Mouse (Mus musculus): Measurements from ENCODE around the gene Rnf181. TPM values are rescaled to one million over a fixed set of nuclear protein-coding genes. Genes with fewer than 3 reads are reported as not detected.

Gene Rnf181
- polyA plus RNA-seq, 1 experiment from 2014 or later, result 149 TPM

DNA sequence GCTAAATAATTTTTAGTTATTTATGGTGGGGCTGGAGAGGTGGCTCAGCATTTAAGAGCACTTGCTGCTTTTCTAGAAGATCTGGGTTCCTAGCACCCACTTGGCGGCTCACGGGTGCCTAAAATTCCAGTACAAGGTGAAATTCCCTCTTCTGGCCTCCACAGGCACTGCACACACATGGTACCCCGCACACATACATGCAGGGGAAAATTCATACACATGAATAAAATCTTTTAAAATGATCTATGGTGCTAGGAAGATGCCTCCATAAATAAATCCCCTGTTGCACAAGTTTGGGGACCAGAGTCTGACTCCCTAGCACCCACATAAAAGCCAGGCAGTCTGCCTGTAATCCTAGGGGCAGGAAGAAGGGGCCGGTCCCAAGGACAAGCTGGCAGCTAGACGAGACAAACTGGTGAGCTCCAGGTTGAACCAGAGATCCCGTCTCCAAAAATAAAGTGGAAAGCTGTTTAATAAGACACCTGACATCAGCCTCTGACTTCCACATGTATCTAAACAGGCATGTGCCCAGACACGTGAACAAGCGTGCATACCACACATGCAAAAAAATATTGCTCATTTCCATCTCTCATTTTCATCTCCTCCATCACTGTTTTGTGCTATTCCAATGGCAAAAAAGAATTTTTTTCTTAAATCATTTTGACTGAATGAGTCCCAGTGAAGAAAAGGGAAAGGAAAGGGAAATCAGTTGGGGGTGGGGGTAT is 11.9 kb upstream of the Rnf181 start:
- peak overlapping the region; percentile 70 for H3K4me3 ChIP-seq (ENCODE audit: low read length)
- H3K9me3 ChIP-seq (ENCODE audit: control insufficient read depth, low read length), result no peaks in the 10 kb centered on the region
- no peaks in the 10 kb centered on the region for H3K27me3 ChIP-seq (ENCODE audit: control insufficient read depth, insufficient read depth, low read depth, low read length)
- peaks cover 13% of the 10 kb centered on the region for H3K4me1 ChIP-seq (replicated peaks; ENCODE audit: control insufficient read depth, insufficient read depth, low read length)
- H3K36me3 ChIP-seq (ENCODE audit: control insufficient read depth, insufficient read depth, low read length), result no peaks in the 10 kb centered on the region
- WGBS, result 88% methylated on average over 8 of the region's 8 CpGs
- H3K4me2 ChIP-seq (ENCODE audit: low read depth, low read length), result peak overlapping the region; percentile 70
- no peak overlapping the region; the same call in 1 of the 2 replicates for H3K27ac ChIP-seq (ENCODE audit: low read length)
- no peak for ATAC-seq (ENCODE audit: low read depth)
- H3K9ac ChIP-seq (ENCODE audit: low read length), result no peak overlapping the region; the same call in 1 of the 2 replicates

DNA sequence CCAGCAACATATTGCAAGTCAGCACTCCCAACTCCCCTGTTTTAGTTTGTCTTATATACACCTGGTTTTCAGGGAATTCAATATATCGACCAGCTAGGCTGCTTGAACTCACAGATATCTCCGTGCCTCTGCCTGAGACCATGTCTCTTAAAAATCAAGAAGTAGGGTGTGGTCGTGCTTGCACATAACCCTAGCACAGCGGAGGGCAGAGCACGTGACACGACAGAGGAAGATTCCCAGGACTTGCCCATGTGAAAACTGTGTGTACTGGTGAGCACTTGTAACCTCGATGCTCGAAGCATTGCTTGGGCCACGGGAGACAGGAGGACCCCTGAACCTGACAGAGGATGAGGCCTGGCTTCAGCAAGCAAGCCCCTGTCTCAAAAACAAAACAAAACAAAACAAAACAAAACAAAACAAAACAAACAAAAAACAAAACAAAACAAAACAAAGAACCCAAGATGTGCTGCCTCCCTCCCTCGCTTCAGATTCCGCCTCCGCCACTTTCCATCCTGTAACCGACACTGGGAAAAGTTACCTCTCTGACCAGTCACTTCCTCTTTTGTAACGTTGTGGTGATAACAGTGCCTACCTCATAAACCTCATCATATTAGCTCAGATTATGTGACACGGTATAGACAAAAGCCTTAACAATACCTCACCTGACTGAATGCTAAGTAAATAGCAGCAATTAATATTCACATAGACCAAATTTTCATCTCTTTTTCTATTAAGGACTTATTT is 8.2 kb upstream of the Rnf181 start:
- Histone ChIP-seq H3K27ac (ENCODE audit: low read length) (peak overlapping the region; percentile 38; the same call in 1 of the 2 replicates), H3K4me3 (ENCODE audit: low read length) (no peak overlapping the region), H3K9me3 (ENCODE audit: control insufficient read depth, low read length) (no peaks in the 10 kb centered on the region), H3K36me3 (ENCODE audit: control insufficient read depth, insufficient read depth, low read length) (no peaks in the 10 kb centered on the region), H3K4me1 (replicated peaks; ENCODE audit: control insufficient read depth, insufficient read depth, low read length) (peaks cover 34% of the 10 kb centered on the region), H3K4me2 (ENCODE audit: low read depth, low read length) (no peak overlapping the region), H3K9ac (ENCODE audit: low read length) (no peak overlapping the region), H3K27me3 (ENCODE audit: control insufficient read depth, insufficient read depth, low read depth, low read length) (no peaks in the 10 kb centered on the region)
- ATAC-seq (ENCODE audit: low read depth), result no peak
- WGBS, result 67% methylated on average over 15 of the region's 15 CpGs

DNA sequence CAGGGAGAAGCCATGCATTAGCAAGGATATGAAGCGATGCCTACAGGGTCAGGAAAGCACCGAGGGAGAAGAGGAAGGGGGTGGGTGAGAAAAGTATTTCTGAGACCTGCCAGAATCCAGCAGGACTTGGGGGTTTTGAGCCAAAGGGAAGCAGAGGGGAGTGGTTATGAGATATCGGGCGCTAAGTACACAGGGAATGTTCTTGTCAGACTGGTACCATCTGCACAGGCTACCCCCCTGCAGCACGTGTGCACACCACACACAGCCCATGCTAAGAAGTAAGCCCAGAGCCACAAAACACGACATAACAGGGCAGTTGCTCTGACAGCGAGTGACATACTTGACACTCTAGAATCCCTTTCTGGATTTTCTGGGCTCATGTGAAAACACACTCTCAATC is 7.5 kb upstream of the Rnf181 start:
- Histone ChIP-seq H3K4me2 (ENCODE audit: low read depth, low read length) (no peak overlapping the region; the same call in 1 of the 2 replicates), H3K9me3 (ENCODE audit: control insufficient read depth, low read length) (no peaks in the 10 kb centered on the region), H3K4me1 (replicated peaks; ENCODE audit: control insufficient read depth, insufficient read depth, low read length) (peaks cover 33% of the 10 kb centered on the region), H3K36me3 (ENCODE audit: control insufficient read depth, insufficient read depth, low read length) (no peaks in the 10 kb centered on the region), H3K9ac (ENCODE audit: low read length) (no peak overlapping the region), H3K4me3 (ENCODE audit: low read length) (no peak overlapping the region), H3K27me3 (ENCODE audit: control insufficient read depth, insufficient read depth, low read depth, low read length) (no peaks in the 10 kb centered on the region), H3K27ac (ENCODE audit: low read length) (peak overlapping the region; percentile 78)
- 35% methylated on average over 7 of the region's 7 CpGs for WGBS
- peak; percentile 50; the same call in 1 of the 2 replicates for ATAC-seq (ENCODE audit: low read depth)

GRCm38 (mm10) chr6:72373184-72373583 is 6.4 kb upstream of the Rnf181 start:
- Histone ChIP-seq H3K9ac (ENCODE audit: low read length) (no peak overlapping the region; the same call in 1 of the 2 replicates), H3K4me2 (ENCODE audit: low read depth, low read length) (no peak overlapping the region), H3K27ac (ENCODE audit: low read length) (peak overlapping the region; percentile 78), H3K36me3 (ENCODE audit: control insufficient read depth, insufficient read depth, low read length) (no peaks in the 10 kb centered on the region), H3K27me3 (ENCODE audit: control insufficient read depth, insufficient read depth, low read depth, low read length) (no peaks in the 10 kb centered on the region), H3K9me3 (ENCODE audit: control insufficient read depth, low read length) (no peaks in the 10 kb centered on the region), H3K4me3 (ENCODE audit: low read length) (no peak overlapping the region), H3K4me1 (replicated peaks; ENCODE audit: control insufficient read depth, insufficient read depth, low read length) (peaks cover 33% of the 10 kb centered on the region)
- peak; percentile 53 for ATAC-seq (ENCODE audit: low read depth)
- 56% methylated on average over 4 of the region's 4 CpGs for whole genome bisulfite sequencing

DNA sequence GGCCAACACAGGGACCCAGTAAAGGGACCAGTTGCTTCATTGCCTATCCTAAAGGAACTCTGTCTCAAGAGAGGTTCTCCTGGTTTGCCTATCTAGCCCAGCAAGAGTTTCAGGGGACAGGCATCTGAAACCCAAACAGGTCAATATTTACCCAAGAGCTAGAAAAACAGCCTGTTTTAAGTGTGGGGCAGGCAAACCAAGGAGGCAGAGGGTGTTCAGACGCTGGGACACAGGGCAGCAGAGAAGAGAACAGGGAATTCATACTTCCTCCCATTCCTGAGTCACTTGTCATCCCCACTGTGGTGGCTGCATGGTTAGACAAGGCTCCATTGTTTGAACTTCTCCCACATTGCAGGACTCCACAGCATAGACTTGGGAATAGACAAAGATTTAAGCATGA is 4.8 kb upstream of the Rnf181 start:
- Histone ChIP-seq H3K27ac (ENCODE audit: low read length) (peak overlapping the region; percentile 81), H3K4me3 (ENCODE audit: low read length) (no peak overlapping the region), H3K4me2 (ENCODE audit: low read depth, low read length) (no peak overlapping the region), H3K4me1 (replicated peaks; ENCODE audit: control insufficient read depth, insufficient read depth, low read length) (peaks cover 33% of the 10 kb centered on the region), H3K9me3 (ENCODE audit: control insufficient read depth, low read length) (no peaks in the 10 kb centered on the region), H3K27me3 (ENCODE audit: control insufficient read depth, insufficient read depth, low read depth, low read length) (no peaks in the 10 kb centered on the region), H3K9ac (ENCODE audit: low read length) (peak overlapping the region; percentile 8; the same call in 1 of the 2 replicates), H3K36me3 (ENCODE audit: control insufficient read depth, insufficient read depth, low read length) (no peaks in the 10 kb centered on the region)
- 14% methylated on average over 1 of the region's 1 CpGs for WGBS
- no peak for ATAC-seq (ENCODE audit: low read depth)

- Histone ChIP-seq H3K9ac (ENCODE audit: low read length) (peak overlapping the region; percentile 17; the same call in 1 of the 2 replicates), H3K36me3 (ENCODE audit: control insufficient read depth, insufficient read depth, low read length) (no peaks in the 10 kb centered on the region), H3K9me3 (ENCODE audit: control insufficient read depth, low read length) (no peaks in the 10 kb centered on the region), H3K4me1 (replicated peaks; ENCODE audit: control insufficient read depth, insufficient read depth, low read length) (peaks cover 33% of the 10 kb centered on the region), H3K27me3 (ENCODE audit: control insufficient read depth, insufficient read depth, low read depth, low read length) (no peaks in the 10 kb centered on the region), H3K4me2 (ENCODE audit: low read depth, low read length) (no peak overlapping the region), H3K4me3 (ENCODE audit: low read length) (no peak overlapping the region), H3K27ac (ENCODE audit: low read length) (peak overlapping the region; percentile 81)
- 22% methylated on average over 5 of the region's 5 CpGs for WGBS
- peak; percentile 57 for ATAC-seq (ENCODE audit: low read depth)
Observed at GRCm38 (mm10) chr6:72371147-72371546, 4.4 kb upstream of the Rnf181 start.

GRCm38 (mm10) chr6:72370091-72370490 is 3.3 kb upstream of the Rnf181 start:
- no peak for ATAC-seq (ENCODE audit: low read depth)
- peak overlapping the region; percentile 81; the same call in 1 of the 2 replicates for H3K27ac ChIP-seq (ENCODE audit: low read length)
- H3K9ac ChIP-seq (ENCODE audit: low read length), result no peak overlapping the region
- 67% methylated on average over 12 of the region's 12 CpGs for WGBS
- H3K4me3 ChIP-seq (ENCODE audit: low read length), result no peak overlapping the region
- no peaks in the 10 kb centered on the region for H3K27me3 ChIP-seq (ENCODE audit: control insufficient read depth, insufficient read depth, low read depth, low read length)
- no peaks in the 10 kb centered on the region for H3K9me3 ChIP-seq (ENCODE audit: control insufficient read depth, low read length)
- H3K4me2 ChIP-seq (ENCODE audit: low read depth, low read length), result no peak overlapping the region
- H3K4me1 ChIP-seq (replicated peaks; ENCODE audit: control insufficient read depth, insufficient read depth, low read length), result peaks cover 33% of the 10 kb centered on the region
- H3K36me3 ChIP-seq (ENCODE audit: control insufficient read depth, insufficient read depth, low read length), result no peaks in the 10 kb centered on the region

DNA sequence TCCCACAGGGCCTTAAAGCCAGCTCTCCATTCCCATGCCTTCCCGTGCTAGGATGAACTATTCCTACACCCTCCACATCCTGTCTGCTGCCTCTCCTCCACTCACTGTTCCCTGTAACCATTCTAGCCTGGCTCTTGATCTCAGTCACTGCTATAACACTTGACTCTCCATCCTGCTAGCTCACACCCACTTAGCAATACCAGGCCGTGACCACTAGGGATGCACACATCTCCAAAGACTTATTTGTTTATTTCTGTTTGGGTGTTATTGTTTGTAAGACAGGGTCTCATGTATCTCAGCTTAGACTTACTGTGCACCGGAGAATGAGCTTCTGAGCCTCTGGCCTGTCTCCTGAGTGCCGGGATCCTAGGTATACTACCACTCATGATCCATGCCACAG is 2.8 kb upstream of the Rnf181 start:
- Histone ChIP-seq H3K36me3 (ENCODE audit: control insufficient read depth, insufficient read depth, low read length) (no peaks in the 10 kb centered on the region), H3K4me2 (ENCODE audit: low read depth, low read length) (no peak overlapping the region), H3K27me3 (ENCODE audit: control insufficient read depth, insufficient read depth, low read depth, low read length) (no peaks in the 10 kb centered on the region), H3K9ac (ENCODE audit: low read length) (no peak overlapping the region), H3K4me1 (replicated peaks; ENCODE audit: control insufficient read depth, insufficient read depth, low read length) (peaks cover 28% of the 10 kb centered on the region), H3K4me3 (ENCODE audit: low read length) (no peak overlapping the region), H3K27ac (ENCODE audit: low read length) (no peak overlapping the region), H3K9me3 (ENCODE audit: control insufficient read depth, low read length) (no peaks in the 10 kb centered on the region)
- no peak for ATAC-seq (ENCODE audit: low read depth)
- WGBS, result 79% methylated on average over 4 of the region's 4 CpGs

DNA sequence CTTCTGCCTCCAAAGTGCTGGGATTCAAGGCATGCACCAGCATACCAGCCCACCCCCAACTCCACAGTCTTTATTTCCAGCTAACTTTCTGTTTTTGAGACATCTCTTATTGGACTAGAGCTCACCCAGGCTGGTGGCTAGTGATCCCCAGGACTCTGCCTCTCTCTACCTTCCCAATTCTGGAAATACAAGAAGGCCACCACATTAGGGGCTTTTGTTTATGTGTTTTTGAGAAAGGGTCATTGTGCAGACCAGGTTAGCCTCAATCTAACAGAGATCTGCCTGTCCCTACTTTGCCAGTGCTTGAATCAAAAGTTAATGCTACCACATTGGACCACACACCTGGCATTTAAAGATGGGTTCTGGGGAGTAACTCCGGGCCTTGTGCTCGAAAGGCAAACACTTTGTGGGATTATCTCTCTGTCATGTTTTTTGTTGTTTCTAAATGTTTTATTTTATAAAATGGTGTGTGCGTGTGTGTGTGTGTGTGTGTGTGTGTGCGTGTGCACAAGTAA is 761 bp upstream of the Rnf181 start:
- Histone ChIP-seq H3K4me2 (ENCODE audit: low read depth, low read length) (no peak overlapping the region), H3K27ac (ENCODE audit: low read length) (no peak overlapping the region), H3K4me3 (ENCODE audit: low read length) (no peak overlapping the region), H3K27me3 (ENCODE audit: control insufficient read depth, insufficient read depth, low read depth, low read length) (no peaks in the 10 kb centered on the region), H3K9ac (ENCODE audit: low read length) (no peak overlapping the region), H3K36me3 (ENCODE audit: control insufficient read depth, insufficient read depth, low read length) (no peaks in the 10 kb centered on the region), H3K9me3 (ENCODE audit: control insufficient read depth, low read length) (no peaks in the 10 kb centered on the region), H3K4me1 (replicated peaks; ENCODE audit: control insufficient read depth, insufficient read depth, low read length) (peaks cover 26% of the 10 kb centered on the region)
- 78% methylated on average over 4 of the region's 4 CpGs for WGBS
- ATAC-seq (ENCODE audit: low read depth), result no peak
